Mouse (Mus musculus) C2C12 (cell line): ENCODE data around the gene Sort1. TPM values are rescaled to one million over a fixed set of nuclear protein-coding genes. Genes with fewer than 3 reads are reported as not detected.

Experiments used
- H3K27me3 ChIP-seq: one replicate; pipeline ENCODE4 v1.6.1; 2011; ENCODE audit not compliant: control insufficient read depth, insufficient read depth, insufficient read length
- H3K36me3 ChIP-seq: one replicate; pipeline ENCODE4 v1.6.1; 2011; ENCODE audit not compliant: control insufficient read depth, insufficient read depth
- H3K4me3 ChIP-seq: one replicate; pipeline ENCODE4 v1.5.1; 2011; ENCODE audit warnings: mild to moderate bottlenecking, control low read depth; ENCODE audit not compliant: poor library complexity, insufficient read depth, severe bottlenecking
- H3K79me2 ChIP-seq: one replicate; pipeline ENCODE4 v1.6.1; 2011; ENCODE audit not compliant: control insufficient read depth, insufficient read depth
- H3K79me3 ChIP-seq: one replicate; pipeline ENCODE4 v1.6.1; 2011; ENCODE audit warnings: low read depth, control low read depth
- H3ac ChIP-seq: one replicate; pipeline ENCODE3; 2011; ENCODE audit warnings: low read depth; ENCODE audit not compliant: control insufficient read depth, insufficient read length
- CEBPB ChIP-seq: IDR thresholded peaks from one replicate; pipeline ENCODE4 v1.6.1; 2011; ENCODE audit warnings: low read depth, mild to moderate bottlenecking, control low read depth, moderate library complexity
- CTCF ChIP-seq: IDR thresholded peaks from one replicate; pipeline ENCODE4 v1.5.1; 2011; ENCODE audit not compliant: control insufficient read depth, insufficient read depth, insufficient read length
- FOSL1 ChIP-seq: IDR thresholded peaks from one replicate; pipeline ENCODE4 v1.8.0; 2011; ENCODE audit warnings: mild to moderate bottlenecking, low read length; ENCODE audit not compliant: poor library complexity, insufficient read depth, severe bottlenecking
- MAX ChIP-seq: IDR thresholded peaks from one replicate; pipeline ENCODE4 v1.6.1; 2011; ENCODE audit warnings: mild to moderate bottlenecking, control low read depth
- MYOD1 ChIP-seq: IDR thresholded peaks from one replicate; pipeline ENCODE4 v1.6.1; 2011; ENCODE audit warnings: low read depth; ENCODE audit not compliant: control insufficient read depth, insufficient read length
- MYOG ChIP-seq: IDR thresholded peaks from one replicate; pipeline ENCODE4 v1.6.1; 2011; ENCODE audit not compliant: control insufficient read depth, insufficient read length; ENCODE audit errors: extremely low read depth
- USF1 ChIP-seq: IDR thresholded peaks from one replicate; pipeline ENCODE4 v1.6.1; 2011; ENCODE audit warnings: low read depth, mild to moderate bottlenecking, control low read depth, moderate library complexity
- polyA plus RNA-seq: library from polyadenylated mRNA; unstranded; fragments of >200 nt; fragmentation: generic; extraction: Trizol; gene quantifications from one replicate; pipeline ENCODE4 v1.2.1, GENCODE M21; 2012; ENCODE audit warnings: missing spikeins

The Sort1 gene
- polyA plus RNA-seq, 1 experiment = 0.41 TPM

DNA sequence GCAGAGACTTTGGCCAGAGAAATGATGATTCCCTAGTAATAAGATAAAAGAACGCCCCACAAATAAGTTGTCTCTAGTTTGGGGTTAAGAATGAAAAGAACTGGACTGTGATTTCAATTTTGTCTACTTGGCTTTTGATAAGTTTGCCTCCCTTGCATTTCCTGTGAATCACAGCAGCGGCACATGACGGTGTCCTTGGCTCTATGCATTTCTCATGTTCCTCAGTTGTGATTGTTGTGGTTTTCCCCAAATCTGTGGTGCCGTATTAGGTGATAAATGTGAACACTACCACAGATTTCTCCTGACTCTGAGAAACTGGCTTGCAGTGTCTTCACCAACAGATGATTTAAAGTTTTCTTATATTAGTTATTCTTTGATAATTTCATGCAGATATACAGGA is 38.3 kb downstream of the Sort1 start:
- Histone ChIP-seq H3K4me3 (no peak overlapping the region), H3K79me3 (no peaks in the 10 kb centered on the region), H3K36me3 (no peaks in the 10 kb centered on the region), H3K27me3 (peaks cover under 1% of the 10 kb centered on the region), H3ac (no peak overlapping the region), H3K79me2 (no peaks in the 10 kb centered on the region)
- no peak for TF ChIP-seq FOSL1
- no peak for TF ChIP-seq MYOD1
- no peak for TF ChIP-seq CTCF
- no peak for TF ChIP-seq MAX
- no peak for TF ChIP-seq USF1
- no peak for TF ChIP-seq MYOG
- TF ChIP-seq CEBPB = no peak

DNA sequence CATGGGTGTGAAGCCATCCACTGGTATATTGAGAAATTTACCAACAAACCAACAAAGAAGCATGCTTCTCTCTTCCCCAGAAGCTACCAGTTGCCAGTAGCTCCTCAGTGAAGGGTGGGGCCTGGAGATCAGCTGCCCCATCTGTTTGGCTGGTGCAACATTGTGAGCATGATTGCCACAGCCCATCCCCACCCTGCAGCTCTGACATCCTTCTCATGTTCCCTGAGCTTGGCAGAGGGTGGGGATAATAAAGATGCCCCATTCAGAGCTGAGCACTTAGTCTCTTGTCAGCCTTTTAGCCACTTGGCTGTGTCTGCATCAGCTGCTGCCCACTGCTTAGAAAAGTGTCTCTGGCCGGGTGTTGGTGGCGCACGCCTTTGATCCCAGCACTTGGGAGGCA is 39.1 kb downstream of the Sort1 start:
- Histone ChIP-seq H3K4me3 (no peak overlapping the region), H3K27me3 (peaks cover 7% of the 10 kb centered on the region), H3K79me3 (no peaks in the 10 kb centered on the region), H3ac (no peak overlapping the region), H3K36me3 (no peaks in the 10 kb centered on the region), H3K79me2 (no peaks in the 10 kb centered on the region)
- TF ChIP-seq MAX = no peak
- no peak for TF ChIP-seq USF1
- TF ChIP-seq MYOG = no peak
- TF ChIP-seq CEBPB = no peak
- no peak for TF ChIP-seq CTCF
- TF ChIP-seq FOSL1 = no peak
- no peak for TF ChIP-seq MYOD1

DNA sequence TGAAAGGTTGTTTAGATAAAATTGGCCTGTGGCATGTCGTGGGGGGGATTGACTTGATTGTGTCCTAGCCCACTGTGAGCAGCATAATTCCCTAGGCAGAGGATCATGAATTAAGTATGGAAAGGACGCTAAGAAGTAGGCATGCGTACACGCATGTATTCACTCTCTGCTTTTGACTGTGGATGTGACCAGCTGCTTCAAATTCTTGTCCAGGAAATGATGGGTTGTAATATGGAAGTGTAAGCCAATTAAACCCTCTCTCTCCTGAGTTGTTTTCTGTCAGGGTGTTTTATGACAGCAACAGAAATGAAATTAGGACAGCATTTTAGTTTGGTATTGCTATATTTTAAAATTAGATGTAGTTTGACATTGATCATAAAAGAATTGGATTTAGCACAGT is 41.0 kb downstream of the Sort1 start:
- no peak overlapping the region for H3ac ChIP-seq
- TF ChIP-seq CTCF = no peak
- TF ChIP-seq USF1 = no peak
- no peak for TF ChIP-seq MYOD1
- TF ChIP-seq MYOG = no peak
- no peak for TF ChIP-seq FOSL1
- TF ChIP-seq MAX = no peak
- TF ChIP-seq CEBPB = no peak

DNA sequence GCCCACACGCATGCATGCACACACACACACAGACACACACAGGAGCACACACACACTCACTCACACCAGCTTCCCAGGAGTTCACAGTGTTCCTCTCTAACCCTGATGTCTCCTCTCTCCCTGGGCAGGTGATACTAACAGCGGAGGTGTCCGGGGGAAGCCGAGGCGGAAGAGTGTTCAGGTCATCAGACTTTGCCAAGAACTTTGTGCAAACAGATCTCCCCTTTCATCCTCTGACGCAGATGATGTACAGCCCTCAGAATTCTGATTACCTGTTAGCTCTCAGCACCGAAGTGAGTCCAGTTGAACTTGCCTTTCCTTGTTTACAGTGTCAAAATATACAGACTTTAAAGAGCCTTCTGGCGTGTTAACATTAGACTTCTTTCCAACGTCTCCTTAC is 41.6 kb downstream of the Sort1 start:
- Histone ChIP-seq H3K4me3 (no peak overlapping the region), H3K79me3 (no peaks in the 10 kb centered on the region), H3K27me3 (peaks cover 7% of the 10 kb centered on the region), H3K36me3 (no peaks in the 10 kb centered on the region), H3ac (no peak overlapping the region), H3K79me2 (no peaks in the 10 kb centered on the region)
- TF ChIP-seq MAX = no peak
- no peak for TF ChIP-seq MYOG
- no peak for TF ChIP-seq CEBPB
- TF ChIP-seq MYOD1 = no peak

More for the DNA sequence above, 41.0 kb downstream of the Sort1 start:
- H3K79me3 ChIP-seq = no peaks in the 10 kb centered on the region
- H3K79me2 ChIP-seq = no peaks in the 10 kb centered on the region
- peaks cover 7% of the 10 kb centered on the region for H3K27me3 ChIP-seq
- no peaks in the 10 kb centered on the region for H3K36me3 ChIP-seq
- no peak overlapping the region for H3K4me3 ChIP-seq

DNA sequence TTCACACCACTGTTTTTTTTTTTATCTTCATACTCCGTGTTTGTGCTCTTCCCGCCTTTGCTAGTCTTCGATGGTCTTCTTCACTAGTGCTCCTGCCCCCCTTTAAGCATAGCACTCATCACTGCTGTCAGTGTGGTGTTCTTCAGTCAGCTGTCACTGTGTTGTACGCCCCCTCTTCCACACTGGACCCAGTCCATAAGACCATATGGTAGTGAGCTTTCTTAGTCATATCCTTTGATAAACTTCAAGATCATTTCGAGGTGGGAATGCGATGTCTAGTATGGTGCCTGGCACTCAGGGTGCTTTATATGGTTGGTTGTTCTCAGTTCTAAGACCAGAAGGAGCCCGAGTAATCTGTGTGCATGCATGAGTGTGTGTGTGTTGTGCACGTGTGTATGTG is 43.4 kb downstream of the Sort1 start:
- no peak overlapping the region for H3ac ChIP-seq
- H3K79me2 ChIP-seq = no peaks in the 10 kb centered on the region
- no peaks in the 10 kb centered on the region for H3K36me3 ChIP-seq
- H3K4me3 ChIP-seq = no peak overlapping the region
- no peak for TF ChIP-seq MYOD1
- no peak for TF ChIP-seq FOSL1
- no peak for TF ChIP-seq MAX
- TF ChIP-seq USF1 = no peak
- no peak for TF ChIP-seq CEBPB
- TF ChIP-seq CTCF = no peak
- no peak for TF ChIP-seq MYOG
- H3K27me3 ChIP-seq = peaks cover 16% of the 10 kb centered on the region
- H3K79me3 ChIP-seq = no peaks in the 10 kb centered on the region

DNA sequence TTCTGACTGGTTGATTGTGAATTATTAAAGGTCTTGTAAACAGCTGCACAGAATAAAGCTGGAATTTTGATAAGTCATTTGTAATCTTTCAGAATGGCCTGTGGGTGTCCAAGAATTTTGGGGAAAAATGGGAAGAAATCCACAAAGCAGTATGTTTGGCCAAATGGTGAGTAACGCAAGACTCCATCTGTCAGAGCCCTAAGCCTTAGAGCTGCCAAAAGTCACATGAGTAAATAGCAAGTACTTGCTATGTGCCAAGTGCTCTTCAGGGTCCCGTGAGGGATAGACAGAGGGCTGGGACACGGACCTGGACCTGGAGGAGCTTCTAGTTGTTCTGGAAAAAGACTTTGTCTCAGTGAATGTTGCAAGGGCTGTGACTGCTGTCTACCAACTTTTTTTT is 44.0 kb downstream of the Sort1 start:
- Histone ChIP-seq H3K36me3 (no peaks in the 10 kb centered on the region), H3K27me3 (peaks cover 17% of the 10 kb centered on the region)
- TF ChIP-seq FOSL1 (no peak), USF1 (no peak), MAX (no peak), MYOG (no peak), CEBPB (no peak), CTCF (no peak)

More for the DNA sequence above, 44.0 kb downstream of the Sort1 start:
- H3ac ChIP-seq = no peak overlapping the region
- H3K79me3 ChIP-seq = no peaks in the 10 kb centered on the region
- no peak overlapping the region for H3K4me3 ChIP-seq
- H3K79me2 ChIP-seq = no peaks in the 10 kb centered on the region
